Mouse (Mus musculus) embryonic facial prominence, embryonic 15.5 days (tissue): ENCODE data around the gene Acadm. TPM values are rescaled to one million over a fixed set of nuclear protein-coding genes. Genes with fewer than 3 reads are reported as not detected.

Experiments
- ATAC-seq: fragments of 200-750 bp; cut with Nextera tagmentation; 2 replicates; pipeline ENCODE4 v1.8.0; 2017; ENCODE audit warnings: low read depth, moderate TSS enrichment; ENCODE audit not compliant: insufficient number of reproducible peaks, low FRiP score, low TSS enrichment
- H3K27ac ChIP-seq: fragments of 300-500 bp; sonication (generic); replicated peaks from 2 replicates; pipeline ENCODE4 v1.5.1; 2015; ENCODE audit warnings: mild to moderate bottlenecking, inconsistent platforms
- H3K27me3 ChIP-seq: fragments of 300-500 bp; sonication (generic); 2 replicates; pipeline ENCODE4 v1.6.1; 2015; ENCODE audit warnings: inconsistent platforms
- H3K36me3 ChIP-seq: fragments of 300-500 bp; sonication (generic); 2 replicates; pipeline ENCODE4 v1.6.1; 2015; ENCODE audit warnings: mild to moderate bottlenecking, inconsistent platforms
- H3K4me1 ChIP-seq: fragments of 300-500 bp; sonication (generic); 2 replicates; pipeline ENCODE4 v1.6.1; 2015; ENCODE audit warnings: inconsistent platforms
- H3K4me2 ChIP-seq: fragments of 300-500 bp; sonication (generic); replicated peaks from 2 replicates; pipeline ENCODE4 v1.6.1; 2015; ENCODE audit warnings: mild to moderate bottlenecking, inconsistent platforms
- H3K4me3 ChIP-seq: fragments of 300-500 bp; sonication (generic); replicated peaks from 2 replicates; pipeline ENCODE4 v1.5.1; 2015; ENCODE audit warnings: mild to moderate bottlenecking, inconsistent platforms
- H3K9ac ChIP-seq: fragments of 300-500 bp; sonication (generic); 2 replicates; pipeline ENCODE4 v1.6.1; 2015; ENCODE audit warnings: inconsistent platforms
- H3K9me3 ChIP-seq: fragments of 300-500 bp; sonication (generic); replicated peaks from 2 replicates; pipeline ENCODE4 v1.6.1; 2016; ENCODE audit warnings: inconsistent platforms
- WGBS: fragments of 180-500 bp; shearing (Covaris S2); methylation state at CpG from one replicate; pipeline ENCODE4 v1.1.7; 2015; 5-methylcytosine and 5-hydroxymethylcytosine counted together
- polyA plus RNA-seq: library from polyadenylated mRNA; unstranded; fragments of >200 nt; fragmentation: Nextera tagmentation; extraction: Ambion mirVana; gene quantifications from 2 replicates; pipeline ENCODE4 v1.2.1, GENCODE M21; 2015

Gene Acadm
- polyA plus RNA-seq, 1 experiment from 2014 or later, result 76.8 TPM

- H3K9me3 ChIP-seq, result no peaks in the 10 kb centered on the region
- H3K4me3 ChIP-seq, result peak overlapping the region; percentile 90
- peaks cover 42% of the 10 kb centered on the region for H3K36me3 ChIP-seq
- peak overlapping the region; percentile 74 for H3K4me2 ChIP-seq
- H3K9ac ChIP-seq, result peak overlapping the region; percentile 93
- 3% methylated on average over 12 of the region's 12 CpGs for WGBS
- no peak for ATAC-seq
- H3K27ac ChIP-seq, result peak overlapping the region; percentile 89
- H3K4me1 ChIP-seq, result peaks cover 28% of the 10 kb centered on the region
- H3K27me3 ChIP-seq, result no peaks in the 10 kb centered on the region
These were observed 32.5 kb downstream of the Acadm start for GRCm38 (mm10) chr3:153911882-153912440.

GRCm38 (mm10) chr3:153911197-153911881 is 33.1 kb downstream of the Acadm start:
- H3K4me2 ChIP-seq, result peak overlapping the region; percentile 74
- WGBS, result 34% methylated on average over 8 of the region's 8 CpGs
- peak overlapping the region; percentile 22; the same call in 1 of the 2 replicates for H3K27ac ChIP-seq
- H3K9ac ChIP-seq, result peak overlapping the region; percentile 93
- no peak for ATAC-seq
- H3K9me3 ChIP-seq, result no peaks in the 10 kb centered on the region
- peak overlapping the region; percentile 90 for H3K4me3 ChIP-seq
- peaks cover 48% of the 10 kb centered on the region for H3K36me3 ChIP-seq
- peaks cover 28% of the 10 kb centered on the region for H3K4me1 ChIP-seq
- no peaks in the 10 kb centered on the region for H3K27me3 ChIP-seq

- H3K27me3 ChIP-seq, result no peaks in the 10 kb centered on the region
- peaks cover 28% of the 10 kb centered on the region for H3K4me1 ChIP-seq
- no peak for ATAC-seq
- H3K27ac ChIP-seq, result no peak overlapping the region
- peak overlapping the region; percentile 74 for H3K4me2 ChIP-seq
- WGBS, result 63% methylated on average over 7 of the region's 7 CpGs
- peaks cover 56% of the 10 kb centered on the region for H3K36me3 ChIP-seq
- H3K9ac ChIP-seq, result no peak overlapping the region
- H3K9me3 ChIP-seq, result no peaks in the 10 kb centered on the region
- peak overlapping the region; percentile 90 for H3K4me3 ChIP-seq
These were observed 33.9 kb downstream of the Acadm start for GRCm38 (mm10) chr3:153910489-153910888.

DNA sequence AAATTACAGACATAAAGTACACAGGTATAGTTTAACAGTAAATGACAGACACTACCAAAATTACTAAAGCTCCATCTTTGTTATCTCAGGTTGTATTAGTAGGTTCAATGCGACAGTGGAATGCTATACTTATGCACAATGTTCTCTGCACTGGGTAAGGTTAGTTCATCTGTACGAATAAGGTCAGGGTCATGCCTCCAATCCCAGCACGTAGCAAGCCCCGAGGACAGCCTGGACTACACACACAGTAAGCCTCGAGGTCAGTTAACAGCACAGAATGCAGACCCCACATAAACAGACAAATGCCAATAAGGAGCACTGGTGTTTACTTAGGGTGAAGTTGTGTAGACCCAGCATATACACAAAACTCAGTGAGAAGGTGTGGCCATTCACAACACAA is 35.5 kb downstream of the Acadm start:
- Histone ChIP-seq H3K27me3 (no peaks in the 10 kb centered on the region), H3K4me1 (peaks cover 28% of the 10 kb centered on the region), H3K36me3 (peaks cover 72% of the 10 kb centered on the region), H3K9ac (no peak overlapping the region), H3K9me3 (no peaks in the 10 kb centered on the region), H3K27ac (no peak overlapping the region), H3K4me2 (no peak overlapping the region), H3K4me3 (no peak overlapping the region)
- 70% methylated on average over 5 of the region's 5 CpGs for WGBS
- ATAC-seq, result no peak

DNA sequence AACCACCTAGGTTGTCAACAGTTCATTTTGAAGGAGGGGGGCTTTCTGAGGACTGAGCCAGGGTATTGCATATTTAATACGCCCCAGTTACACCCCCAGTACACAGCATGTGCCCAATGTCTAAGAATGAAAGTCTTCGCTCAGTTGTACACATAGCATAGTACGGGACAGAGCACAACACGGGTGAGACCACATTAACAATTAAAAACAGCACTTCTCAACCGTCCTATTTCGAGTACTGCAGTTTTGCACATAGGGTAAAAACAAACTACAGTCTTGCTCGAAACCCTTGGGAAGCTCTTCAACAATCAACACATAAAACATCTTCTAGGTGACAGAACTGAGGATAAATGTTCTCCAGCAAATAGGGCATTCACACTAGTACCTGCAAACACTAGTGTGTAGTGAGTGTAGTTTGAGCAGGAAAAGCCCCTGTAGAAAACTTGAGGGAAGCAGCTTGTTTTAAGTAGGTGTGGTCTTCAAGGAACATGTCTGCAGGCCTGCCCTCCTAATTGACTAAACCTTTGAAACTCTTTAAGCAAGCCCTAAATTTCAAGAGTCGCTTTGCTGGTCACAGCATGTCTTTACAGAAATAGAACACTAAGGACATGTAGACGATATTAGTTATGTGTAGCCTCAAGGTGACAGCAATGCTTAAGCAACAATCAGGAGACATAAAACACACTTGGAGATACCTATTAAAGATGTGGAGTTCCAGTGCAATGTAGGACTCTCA is 38.1 kb downstream of the Acadm start, which contains the start of gene Msh4:
Gene Msh4 (minus strand): TSS at position 3 of the 736 bp plus-strand sequence.
- Histone ChIP-seq H3K27ac (no peak within 1 kb of the TSS), H3K4me1 (peaks cover 24% of the 10 kb centered on the region)
- no peak for ATAC-seq

GRCm38 (mm10) chr3:153905251-153906135 is 38.9 kb downstream of the Acadm start:
- Histone ChIP-seq H3K9ac (no peak overlapping the region), H3K9me3 (no peaks in the 10 kb centered on the region), H3K4me1 (peaks cover 16% of the 10 kb centered on the region), H3K4me2 (no peak overlapping the region), H3K4me3 (no peak overlapping the region), H3K36me3 (peaks cover 61% of the 10 kb centered on the region), H3K27ac (no peak overlapping the region), H3K27me3 (no peaks in the 10 kb centered on the region)
- no peak for ATAC-seq
- 84% methylated on average over 49 of the region's 49 CpGs for WGBS

More for the DNA sequence above, 38.1 kb downstream of the Acadm start, which contains the start of gene Msh4:
- H3K9me3 ChIP-seq, result no peaks in the 10 kb centered on the region
- H3K4me3 ChIP-seq, result no peak within 1 kb of the TSS
- H3K9ac ChIP-seq, result no peak within 1 kb of the TSS
- no peak within 1 kb of the TSS for H3K4me2 ChIP-seq
- WGBS, result 73% methylated on average over 9 of the region's 9 CpGs
- peaks cover 69% of the 10 kb centered on the region for H3K36me3 ChIP-seq
- H3K27me3 ChIP-seq, result no peaks in the 10 kb centered on the region

GRCm38 (mm10) chr3:153904586-153904985 is 39.8 kb downstream of the Acadm start:
- peaks cover 52% of the 10 kb centered on the region for H3K36me3 ChIP-seq
- no peak overlapping the region for H3K9ac ChIP-seq
- no peak overlapping the region for H3K27ac ChIP-seq
- no peak overlapping the region for H3K4me3 ChIP-seq
- no peak overlapping the region for H3K4me2 ChIP-seq
- H3K9me3 ChIP-seq, result no peaks in the 10 kb centered on the region
- peaks cover 7% of the 10 kb centered on the region for H3K4me1 ChIP-seq
- ATAC-seq, result no peak
- WGBS, result 65% methylated on average over 6 of the region's 6 CpGs
- no peaks in the 10 kb centered on the region for H3K27me3 ChIP-seq

DNA sequence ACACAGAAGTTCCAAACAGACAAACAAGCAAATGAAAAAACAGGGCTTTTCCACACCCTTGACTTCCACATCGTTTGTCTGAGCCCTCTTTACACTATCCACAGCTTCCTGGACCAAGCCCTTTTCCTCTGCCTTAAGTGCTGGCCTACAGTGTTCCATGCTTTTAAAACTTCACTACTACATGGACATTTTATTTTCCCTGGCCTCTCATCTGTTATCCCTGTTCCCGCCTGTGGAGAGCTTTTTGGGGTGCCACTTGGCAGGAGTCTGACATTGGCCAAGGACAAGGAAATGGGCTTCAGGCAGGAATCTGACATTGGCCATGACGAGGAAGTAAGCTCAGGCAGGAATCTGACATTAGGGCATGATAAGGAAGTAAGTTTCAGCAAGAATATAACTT is 41.8 kb downstream of the Acadm start:
- 49% methylated on average over 3 of the region's 3 CpGs for WGBS
- Histone ChIP-seq H3K27me3 (no peaks in the 10 kb centered on the region), H3K4me3 (no peak overlapping the region), H3K4me2 (no peak overlapping the region), H3K9ac (no peak overlapping the region), H3K9me3 (no peaks in the 10 kb centered on the region), H3K36me3 (peaks cover 34% of the 10 kb centered on the region), H3K4me1 (no peaks in the 10 kb centered on the region), H3K27ac (no peak overlapping the region)
- no peak for ATAC-seq

GRCm38 (mm10) chr3:153901904-153902303 is 42.5 kb downstream of the Acadm start:
- Histone ChIP-seq H3K36me3 (peaks cover 29% of the 10 kb centered on the region), H3K9me3 (no peaks in the 10 kb centered on the region), H3K27ac (no peak overlapping the region), H3K4me2 (no peak overlapping the region), H3K4me1 (no peaks in the 10 kb centered on the region), H3K4me3 (no peak overlapping the region), H3K27me3 (no peaks in the 10 kb centered on the region), H3K9ac (no peak overlapping the region)
- ATAC-seq, result no peak
- WGBS, result 61% methylated on average over 1 of the region's 1 CpGs

DNA sequence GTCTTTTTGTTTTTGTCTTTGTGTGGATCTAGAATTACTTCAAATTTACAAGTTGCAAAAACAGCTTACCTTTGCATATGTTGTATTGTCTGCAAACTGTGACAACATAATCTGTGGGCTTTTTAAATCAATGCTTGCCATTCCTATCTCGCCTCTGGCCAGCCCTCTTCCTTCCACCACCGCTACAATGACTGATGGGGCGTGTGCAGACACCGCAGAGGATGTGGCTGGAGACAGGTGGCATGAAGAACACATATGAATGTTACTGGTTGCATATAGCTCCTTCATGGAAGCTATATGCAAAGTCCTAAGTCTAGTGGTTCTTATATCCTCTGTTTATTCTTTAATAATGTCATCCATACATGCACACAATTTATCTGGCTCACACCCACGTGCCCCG is 47.2 kb downstream of the Acadm start:
- Histone ChIP-seq H3K27me3 (no peaks in the 10 kb centered on the region), H3K4me1 (no peaks in the 10 kb centered on the region), H3K36me3 (no peaks in the 10 kb centered on the region), H3K4me2 (no peak overlapping the region), H3K27ac (no peak overlapping the region), H3K4me3 (no peak overlapping the region), H3K9me3 (no peaks in the 10 kb centered on the region), H3K9ac (no peak overlapping the region)
- ATAC-seq, result no peak
- 60% methylated on average over 6 of the region's 6 CpGs for WGBS

DNA sequence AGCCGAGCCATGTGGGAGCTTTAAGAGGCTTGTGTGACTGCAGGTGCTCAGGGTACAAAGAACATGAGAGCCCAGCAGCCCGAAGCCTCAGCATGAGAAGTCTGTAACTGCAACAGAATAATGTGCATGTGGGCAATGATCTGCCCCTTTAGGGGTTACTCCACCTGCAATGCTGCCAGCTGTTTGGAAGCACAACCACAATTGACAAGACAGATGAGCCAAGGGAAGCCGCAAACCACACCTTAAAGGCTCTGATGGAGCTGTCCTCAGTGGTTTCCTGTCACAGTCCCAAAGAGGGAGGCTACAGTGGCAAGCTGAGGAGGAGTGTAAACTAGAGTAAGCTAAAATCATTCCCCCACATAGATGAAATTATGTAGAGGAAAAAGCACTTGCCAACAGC is 49.0 kb downstream of the Acadm start:
- no peak overlapping the region for H3K4me2 ChIP-seq
- no peaks in the 10 kb centered on the region for H3K36me3 ChIP-seq
- no peaks in the 10 kb centered on the region for H3K27me3 ChIP-seq
- H3K27ac ChIP-seq, result no peak overlapping the region
- H3K9ac ChIP-seq, result no peak overlapping the region
- WGBS, result 85% methylated on average over 3 of the region's 3 CpGs
- no peak for ATAC-seq
- H3K4me1 ChIP-seq, result no peaks in the 10 kb centered on the region
- H3K4me3 ChIP-seq, result no peak overlapping the region
- H3K9me3 ChIP-seq, result no peaks in the 10 kb centered on the region
